Mouse (Mus musculus): ENCODE results near the gene Lmbrd2.

The Lmbrd2 gene

DNA sequence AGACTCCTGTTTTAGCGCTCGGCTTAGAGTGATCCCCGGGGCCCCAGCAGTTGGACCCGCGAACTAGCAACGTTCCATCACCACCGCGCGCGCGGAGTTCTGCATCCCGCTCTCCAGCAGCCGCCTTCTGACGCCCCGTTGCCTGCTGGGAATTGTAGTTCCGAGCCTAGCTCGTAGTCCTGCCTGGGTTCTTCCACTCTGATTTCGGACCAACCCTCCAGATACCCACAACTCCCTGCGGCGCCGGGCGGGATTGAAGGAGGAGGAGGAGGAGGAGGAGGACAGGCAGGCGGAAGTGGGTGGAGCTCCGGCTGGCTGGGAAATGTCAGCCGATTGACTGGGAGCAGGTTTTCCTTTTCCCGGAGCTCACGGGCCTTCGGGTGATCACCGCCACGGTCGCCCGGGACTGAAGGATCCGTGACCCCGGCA is at the start of gene Lmbrd2:
TSS of gene Lmbrd2 (plus strand) at position 299 of the 429 bp plus-strand sequence.
- peak; percentile 97 to 98 for DNase-seq

DNA sequence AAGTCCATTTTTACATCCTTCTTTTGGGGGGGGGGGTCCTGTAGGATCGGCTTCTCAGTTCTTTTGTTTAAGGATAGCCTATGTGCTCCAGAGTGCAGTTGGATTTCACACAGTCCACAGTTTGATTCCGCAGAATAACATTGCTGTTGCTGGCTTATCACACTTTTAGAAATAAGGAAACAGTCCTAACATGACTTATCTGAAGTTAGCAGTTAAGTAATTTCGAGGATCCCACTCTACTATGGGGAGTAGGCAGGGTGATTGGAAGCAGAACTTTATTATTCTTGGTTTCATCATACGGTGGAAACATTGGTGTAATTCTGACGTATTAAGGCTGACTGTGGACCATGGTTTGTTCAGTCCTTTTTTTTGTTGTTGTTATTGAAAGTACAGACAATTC is 49.7 kb upstream of the Lmbrd2 start:
- no peak for DNase-seq

DNA sequence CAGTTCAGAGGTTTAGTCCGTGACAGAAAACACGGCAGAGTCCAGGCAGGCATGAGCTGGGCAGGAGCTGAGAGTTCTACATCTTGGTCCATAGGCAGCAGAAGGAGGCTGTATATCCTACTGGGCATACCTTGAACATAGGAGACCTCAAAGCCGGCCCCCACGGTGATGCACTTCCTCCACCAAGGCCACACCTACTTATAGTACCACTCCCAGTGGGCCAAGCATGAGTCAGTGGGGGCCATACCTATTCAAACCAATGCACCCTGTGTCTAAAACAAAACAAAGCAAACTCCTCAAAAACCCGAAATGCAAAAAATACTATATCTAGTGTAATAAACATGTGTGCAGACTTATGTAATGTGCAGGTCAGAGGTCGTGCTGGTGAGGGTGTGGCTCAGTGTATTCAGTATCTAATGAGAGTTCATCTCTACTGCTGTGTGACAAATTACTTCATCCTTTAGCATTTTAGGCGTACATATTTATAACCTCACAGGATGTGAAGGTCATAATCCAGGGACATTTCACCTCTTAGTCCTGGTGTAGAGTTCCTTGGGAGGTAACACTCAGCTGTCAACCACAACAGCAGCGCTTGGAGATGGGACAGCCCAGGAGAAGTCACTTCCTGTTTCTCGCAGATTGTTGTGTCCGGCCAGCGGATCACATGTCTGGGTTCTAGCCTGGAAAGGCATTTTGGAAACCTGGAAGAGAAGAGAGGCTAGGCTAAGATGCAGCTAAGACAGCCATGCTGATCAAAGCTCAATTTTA is 46.6 kb upstream of the Lmbrd2 start:
- DNase-seq, result no peak

DNA sequence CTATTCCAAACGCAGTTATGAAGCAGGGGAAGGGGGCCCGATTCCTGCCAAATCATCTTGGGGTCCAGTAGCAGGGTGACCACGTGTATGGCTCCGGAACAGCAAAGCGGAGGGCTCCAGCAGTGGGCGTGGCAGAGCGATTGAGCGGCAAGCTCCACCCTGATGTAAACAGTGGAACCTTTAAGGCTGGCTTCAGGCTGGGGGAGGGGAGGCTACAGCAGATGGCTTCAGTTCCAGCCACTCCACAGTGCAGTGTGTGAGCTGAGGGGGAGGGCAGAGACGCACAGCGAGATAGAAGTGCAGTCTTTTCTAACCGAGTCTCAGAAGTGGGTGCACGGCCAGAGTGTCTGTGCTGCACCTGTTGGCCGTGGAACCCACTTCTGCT is 46.0 kb upstream of the Lmbrd2 start:
- DNase-seq, result no peak

DNA sequence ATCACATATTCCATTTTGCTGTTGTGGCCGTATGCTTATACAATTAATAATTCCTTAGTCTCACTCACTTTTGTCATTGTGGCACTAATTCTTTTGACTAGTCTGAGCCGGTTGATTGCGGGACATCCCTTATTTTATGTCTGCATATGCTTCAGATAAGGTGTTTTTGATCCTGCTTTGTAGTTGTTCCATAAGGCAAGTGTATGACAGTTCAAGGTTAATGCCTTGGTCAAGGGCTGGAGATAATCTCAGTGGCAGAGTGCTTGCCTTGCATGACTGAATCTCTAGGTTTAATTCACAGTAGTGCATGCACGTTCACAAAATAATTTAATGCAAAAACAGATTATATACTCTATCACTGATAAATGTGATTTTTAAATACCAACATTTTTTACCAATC is 43.5 kb upstream of the Lmbrd2 start:
- DNase-seq, result no peak

DNA sequence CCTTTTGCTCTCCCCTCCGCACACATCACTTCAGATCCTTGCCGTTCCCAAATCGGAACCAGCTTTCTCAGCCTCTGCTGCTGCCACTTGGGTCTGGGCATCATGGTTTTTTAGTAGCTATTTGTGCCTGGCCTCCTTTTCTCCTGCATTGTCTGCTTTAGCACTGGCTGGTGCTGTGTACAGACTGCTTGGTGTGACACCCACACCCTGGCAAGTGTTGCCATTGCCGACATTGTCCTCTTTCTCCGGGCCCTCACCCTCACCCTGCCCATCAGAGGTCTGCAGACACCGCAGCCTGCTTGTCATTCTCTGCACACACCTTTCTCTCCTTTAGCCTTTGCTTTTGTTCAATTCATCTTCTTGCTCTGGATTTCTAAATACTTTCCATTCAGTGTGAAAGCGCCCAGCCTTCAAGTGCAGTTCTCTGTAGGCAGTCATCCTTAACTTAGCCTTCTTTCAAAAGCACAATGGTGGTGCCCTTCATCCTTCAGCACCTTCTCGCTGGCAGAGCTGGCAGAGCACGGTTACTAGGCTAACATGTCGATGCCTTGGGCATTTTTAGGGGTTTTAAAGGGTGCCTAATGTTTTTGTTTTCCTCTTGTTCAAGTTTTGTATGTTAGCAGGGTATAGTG is 39.8 kb upstream of the Lmbrd2 start:
- DNase-seq, result no peak

DNA sequence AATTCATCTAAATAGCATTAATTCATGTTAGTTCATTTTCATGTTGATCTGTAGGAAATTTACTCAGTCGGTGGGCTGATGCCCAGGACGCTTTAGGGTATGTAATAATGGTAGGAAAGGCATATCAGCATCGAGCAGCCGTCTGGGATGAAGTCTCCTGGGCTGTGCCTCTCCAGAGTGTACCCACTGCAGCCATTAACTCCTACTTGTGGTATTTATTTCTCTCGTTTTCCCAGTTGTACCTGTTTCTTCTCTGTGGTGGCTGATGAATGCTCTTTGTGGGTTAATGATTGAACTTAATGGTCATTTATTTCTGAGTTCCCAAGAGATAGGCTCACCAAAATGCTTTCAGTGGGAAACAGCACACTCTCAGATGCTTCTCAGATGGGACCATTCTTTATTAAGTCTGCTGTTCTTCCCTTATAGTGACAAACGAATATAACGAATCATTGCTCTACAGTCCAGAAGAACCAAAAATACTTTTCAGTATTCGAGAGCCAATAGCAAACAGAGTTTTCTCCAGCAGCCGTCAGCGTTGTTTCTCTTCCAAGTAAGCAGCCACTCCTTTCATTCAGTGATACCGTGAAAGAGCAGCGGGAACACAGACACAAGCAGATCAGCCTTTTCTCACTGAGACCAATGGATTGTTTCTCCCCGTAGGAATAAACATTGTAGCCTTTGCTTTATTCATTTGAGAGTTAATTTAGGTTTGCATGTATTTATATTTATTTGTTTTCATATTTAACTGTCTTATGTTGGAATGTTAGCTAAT is 33.9 kb upstream of the Lmbrd2 start:
- peak in 1 of 2 experiments; percentile 15 for DNase-seq

DNA sequence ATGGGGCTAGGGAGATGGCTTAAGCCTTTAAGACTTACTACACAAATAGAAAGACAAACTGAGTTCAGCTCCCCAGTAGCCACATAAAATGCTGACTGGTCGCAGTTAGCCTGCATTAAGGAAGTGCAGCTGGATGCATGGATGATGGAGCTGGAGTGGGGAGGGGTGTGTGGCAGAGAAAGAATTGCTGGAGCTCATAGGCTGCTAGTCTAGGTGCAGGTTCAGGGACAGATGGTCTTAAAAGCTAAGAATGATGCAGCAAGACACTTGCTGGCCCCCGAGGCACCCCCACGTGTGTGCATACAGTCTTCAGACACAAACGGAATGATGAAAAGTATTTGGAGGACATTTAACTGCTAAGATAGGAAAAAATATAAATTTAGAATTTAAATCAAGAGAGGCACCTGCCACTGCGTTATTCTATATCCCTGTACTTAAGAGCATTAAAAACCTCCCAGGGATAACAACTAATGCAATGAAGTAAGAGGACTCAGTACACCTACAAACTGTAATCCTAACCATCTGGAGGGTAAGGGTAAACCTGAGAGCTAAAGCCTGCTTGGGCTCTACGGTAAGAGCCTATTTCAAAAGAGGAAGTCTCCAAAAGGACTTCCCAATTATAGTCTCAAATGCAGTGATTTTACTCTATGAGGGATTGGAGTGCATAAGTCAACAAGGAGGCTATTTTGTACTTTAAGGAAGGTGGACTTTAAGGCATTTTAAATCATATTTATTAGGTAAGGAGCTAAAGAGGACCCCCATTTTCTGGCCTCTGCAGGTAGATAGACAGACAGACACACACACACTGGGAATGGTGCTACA is 29.6 kb upstream of the Lmbrd2 start:
- no peak for DNase-seq

DNA sequence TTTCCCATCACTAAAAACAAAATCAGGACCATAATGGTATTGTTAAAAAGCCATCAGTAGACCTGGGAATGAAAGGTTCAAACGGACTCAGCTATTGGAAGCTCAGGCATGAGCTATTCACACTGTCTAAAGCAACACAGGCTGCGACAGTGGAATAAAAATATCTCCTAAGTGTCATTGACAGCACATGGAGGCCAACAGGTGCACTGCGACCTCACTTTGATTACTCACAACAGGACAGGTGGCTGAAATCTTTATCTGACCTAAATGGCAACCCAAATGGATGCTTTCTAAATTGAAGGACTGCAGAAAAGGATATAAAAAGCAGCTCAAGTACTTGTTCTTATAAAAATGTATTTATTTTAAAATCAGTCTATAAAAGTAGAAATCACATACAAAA is 28.7 kb upstream of the Lmbrd2 start:
- DNase-seq, result no peak

DNA sequence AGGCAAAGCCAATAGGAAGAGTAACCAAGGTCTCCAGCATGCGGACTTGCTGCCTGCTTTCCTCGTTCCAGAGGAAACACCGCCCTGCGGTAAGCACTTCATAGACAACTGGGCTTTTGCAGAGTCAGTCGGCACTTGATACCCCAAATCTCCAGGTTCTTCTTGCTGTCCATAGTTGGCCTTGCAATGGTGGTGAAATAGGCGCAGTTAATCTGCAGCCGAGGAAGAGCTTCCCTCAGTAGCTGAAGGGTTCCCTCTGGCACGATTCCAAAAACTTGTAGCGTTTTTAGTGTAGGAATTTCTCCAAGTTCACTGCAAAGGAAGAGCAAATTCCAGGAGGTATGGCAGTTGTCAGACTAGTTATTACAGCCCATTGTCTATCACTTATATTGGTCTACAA is 26.8 kb upstream of the Lmbrd2 start:
- DNase-seq, result no peak

DNA sequence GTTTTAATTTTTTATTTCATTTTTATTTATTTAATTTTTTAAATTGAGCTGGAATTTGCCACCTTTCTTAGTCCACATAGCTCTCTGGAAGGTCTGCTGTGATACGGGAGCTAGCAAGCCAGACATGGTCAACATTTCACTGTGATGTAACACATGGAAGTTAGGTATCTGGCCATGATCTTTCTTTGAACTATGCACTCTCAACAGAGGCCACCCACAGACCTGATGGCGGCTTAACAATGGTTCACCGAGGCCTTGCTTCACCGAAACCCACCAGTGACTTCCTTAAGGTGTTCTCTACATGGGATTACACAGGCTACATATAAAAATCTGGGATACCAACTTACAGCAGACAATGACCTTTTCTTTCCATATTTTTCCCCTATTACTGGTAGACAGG is 26.2 kb upstream of the Lmbrd2 start:
- DNase-seq, result no peak

DNA sequence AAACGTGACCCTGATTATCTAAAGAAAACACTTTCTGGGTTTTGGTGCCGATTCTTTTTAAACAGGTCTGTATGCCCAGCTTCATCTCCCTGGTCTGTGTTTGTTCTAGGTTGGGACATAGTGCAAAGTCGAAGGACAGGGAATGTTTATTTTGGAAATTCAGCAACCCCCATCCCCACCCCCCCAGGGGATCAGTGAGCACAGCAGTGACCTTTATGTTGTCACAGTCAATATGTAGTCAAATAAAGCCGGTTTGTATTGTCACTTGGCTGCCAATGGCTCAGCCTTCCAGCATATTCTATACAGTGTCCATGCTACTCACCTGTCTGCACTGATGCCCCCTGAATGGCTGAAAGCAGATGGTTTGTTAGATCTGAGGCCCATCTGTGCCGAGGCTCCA is 25.8 kb upstream of the Lmbrd2 start:
- peak in 1 of 2 experiments; percentile 23 for DNase-seq

DNA sequence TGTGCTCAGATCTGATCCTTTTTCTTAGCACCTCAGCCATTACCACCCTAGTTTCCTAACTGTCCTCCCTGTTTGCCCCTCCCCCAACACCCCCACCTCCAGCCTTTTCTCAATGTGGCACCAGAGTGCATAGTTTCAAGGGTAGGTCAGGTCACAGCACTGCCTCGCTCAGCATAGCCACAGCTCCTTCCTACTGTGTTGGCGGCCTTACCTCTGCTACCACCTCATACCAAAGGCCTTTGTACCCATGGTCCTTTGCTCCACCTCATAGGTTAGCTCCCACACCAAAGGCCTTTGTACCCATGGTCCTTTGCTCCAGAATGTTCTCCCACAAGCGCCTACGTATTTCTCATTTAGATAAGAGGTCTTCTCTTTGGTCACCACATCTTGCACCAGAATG is 21.5 kb upstream of the Lmbrd2 start:
- DNase-seq, result no peak

DNA sequence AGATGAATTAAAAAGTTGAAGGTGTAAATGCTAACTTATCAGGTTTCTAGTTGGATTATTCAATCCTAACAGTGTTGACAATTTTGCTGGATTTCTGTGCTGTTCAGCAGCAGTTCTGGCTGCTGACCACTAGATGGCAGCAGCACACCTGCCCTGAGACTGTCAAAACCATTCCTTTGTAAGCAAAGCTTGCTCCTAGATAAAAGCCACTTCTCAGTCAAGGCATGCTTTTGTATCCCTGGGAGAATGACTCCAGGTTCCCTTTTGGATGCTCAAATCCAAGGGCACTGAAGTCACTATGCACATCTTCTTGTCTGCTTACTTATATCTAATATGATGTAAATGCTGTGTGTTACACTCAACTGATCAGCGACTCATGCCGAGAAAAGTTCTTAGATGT is 20.3 kb upstream of the Lmbrd2 start:
- peak in 1 of 2 experiments; percentile 38 for DNase-seq

DNA sequence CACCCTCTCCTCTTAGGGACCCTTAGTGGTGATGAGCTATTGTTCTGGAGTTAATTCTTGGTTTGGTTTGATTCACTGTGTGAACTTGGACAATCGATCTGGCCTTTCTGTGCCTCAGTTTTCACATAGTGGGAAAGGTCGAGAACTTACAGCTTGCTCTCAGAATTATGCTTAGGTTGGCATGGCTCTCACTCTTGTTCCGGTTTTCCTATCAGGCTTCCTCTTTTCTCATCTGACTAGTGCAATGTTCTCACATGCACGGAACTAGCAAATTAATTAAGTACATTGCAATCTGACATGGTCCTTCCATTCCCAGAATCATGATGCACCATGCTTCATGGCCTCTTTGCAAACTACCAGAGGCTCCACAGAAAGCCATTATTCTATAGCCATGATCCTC is 17.4 kb upstream of the Lmbrd2 start:
- DNase-seq, result no peak

DNA sequence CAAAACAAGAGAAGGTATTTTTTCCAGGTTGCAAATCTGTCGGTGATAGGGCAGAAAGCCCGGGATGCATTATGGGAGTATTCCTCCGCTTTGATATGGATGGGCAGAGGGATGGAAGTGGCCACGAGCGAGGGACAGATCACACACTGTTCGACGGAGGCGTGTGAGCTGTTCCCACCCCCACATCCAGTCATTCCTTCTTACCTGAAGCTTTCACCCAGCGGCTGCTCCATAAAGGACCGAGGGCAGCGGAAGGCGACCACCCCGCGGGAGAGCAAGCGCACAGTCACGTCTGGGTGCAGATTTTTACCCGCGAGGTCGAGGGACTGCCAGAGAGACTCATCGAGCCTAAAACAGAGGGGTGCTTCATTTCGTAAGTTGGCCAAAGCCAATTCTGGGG is 15.5 kb upstream of the Lmbrd2 start:
- DNase-seq, result no peak

DNA sequence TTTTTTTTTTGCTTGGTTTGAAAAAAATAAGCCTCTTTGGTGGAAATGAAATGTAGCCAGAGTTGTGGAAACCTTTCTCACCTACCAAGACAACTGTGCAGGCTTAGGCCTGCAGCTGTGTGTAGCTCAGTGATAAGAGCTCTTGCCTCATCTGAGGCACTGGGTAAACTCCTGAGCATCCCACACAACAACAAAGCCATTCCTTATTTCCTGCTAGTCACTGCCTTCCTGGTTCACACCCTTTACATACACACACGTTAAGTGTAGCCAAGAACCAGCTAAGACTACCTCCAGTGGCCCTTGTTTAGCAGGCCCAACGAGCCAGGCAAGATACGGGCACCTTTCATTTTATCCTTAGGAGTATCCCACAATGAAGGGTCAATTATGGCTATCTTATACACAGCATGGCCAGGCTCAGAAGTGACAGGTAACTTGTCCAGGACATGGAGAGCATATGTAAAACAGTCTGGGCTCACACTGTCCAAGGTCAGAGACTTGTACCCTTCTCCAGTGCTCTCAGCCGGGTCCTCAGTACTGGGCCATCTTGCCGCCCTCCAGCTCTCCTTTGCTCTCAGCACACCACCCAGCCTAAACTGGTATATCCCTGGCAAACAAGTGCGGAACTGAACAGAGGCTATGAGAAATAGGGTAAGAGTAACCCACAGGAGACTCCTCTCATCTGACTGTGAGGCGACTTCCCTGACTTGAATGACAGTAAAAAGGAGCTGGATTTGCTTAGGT is 13.1 kb upstream of the Lmbrd2 start:
- DNase-seq, result no peak

DNA sequence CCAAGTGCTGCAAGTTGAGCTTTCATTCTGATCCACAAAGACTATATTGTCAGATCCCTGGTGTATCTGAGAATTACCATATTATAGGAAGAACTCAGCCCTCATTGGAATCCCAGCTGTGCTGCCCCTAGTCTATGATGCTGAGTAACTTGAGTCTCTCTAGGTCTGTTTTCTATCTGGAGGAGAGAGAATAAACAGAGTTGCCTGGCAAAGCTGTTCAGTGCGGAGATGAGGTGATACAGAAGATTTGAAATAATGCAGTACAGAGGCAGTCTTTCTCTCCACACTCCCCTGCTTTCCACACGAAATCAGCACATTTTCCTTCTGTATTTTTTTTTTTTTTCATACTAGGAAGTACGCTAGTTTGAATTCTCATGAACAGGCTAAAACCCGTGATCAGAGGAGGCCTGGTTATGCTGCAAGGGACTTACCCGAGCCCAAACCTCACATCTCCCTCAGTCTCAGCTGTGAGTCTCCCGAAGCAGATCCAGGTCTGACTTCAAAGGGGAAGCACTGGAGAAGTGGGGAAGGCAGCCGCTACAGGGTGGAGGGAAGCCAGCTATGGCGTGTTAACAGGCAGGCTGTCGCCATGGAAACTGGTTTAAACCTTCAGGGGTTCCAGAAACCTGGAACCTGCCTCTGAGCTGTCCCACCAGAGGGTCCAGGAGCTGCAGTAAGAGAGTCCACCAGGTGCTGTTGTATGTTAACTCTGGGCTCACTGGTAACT is 9.4 kb upstream of the Lmbrd2 start:
- no peak for DNase-seq

DNA sequence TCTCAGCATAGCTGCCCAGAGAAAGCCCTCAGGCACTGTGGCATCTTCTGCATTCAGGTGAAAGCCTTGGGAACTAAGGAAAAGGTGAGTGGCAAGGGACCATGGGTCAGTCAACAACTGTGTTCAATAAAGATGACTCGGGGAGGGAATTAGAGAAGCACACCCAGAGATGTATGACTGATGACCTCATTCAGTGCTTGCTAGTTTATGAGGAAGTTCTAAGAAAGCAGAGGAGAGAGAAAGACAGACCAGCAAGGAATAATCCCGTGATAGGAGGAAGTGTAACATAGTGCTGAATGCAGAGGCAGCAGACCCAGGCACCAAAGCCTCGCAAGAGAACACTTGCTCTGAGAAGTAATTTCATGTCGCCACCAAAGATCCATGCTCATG is 8.9 kb upstream of the Lmbrd2 start:
- DNase-seq, result no peak

DNA sequence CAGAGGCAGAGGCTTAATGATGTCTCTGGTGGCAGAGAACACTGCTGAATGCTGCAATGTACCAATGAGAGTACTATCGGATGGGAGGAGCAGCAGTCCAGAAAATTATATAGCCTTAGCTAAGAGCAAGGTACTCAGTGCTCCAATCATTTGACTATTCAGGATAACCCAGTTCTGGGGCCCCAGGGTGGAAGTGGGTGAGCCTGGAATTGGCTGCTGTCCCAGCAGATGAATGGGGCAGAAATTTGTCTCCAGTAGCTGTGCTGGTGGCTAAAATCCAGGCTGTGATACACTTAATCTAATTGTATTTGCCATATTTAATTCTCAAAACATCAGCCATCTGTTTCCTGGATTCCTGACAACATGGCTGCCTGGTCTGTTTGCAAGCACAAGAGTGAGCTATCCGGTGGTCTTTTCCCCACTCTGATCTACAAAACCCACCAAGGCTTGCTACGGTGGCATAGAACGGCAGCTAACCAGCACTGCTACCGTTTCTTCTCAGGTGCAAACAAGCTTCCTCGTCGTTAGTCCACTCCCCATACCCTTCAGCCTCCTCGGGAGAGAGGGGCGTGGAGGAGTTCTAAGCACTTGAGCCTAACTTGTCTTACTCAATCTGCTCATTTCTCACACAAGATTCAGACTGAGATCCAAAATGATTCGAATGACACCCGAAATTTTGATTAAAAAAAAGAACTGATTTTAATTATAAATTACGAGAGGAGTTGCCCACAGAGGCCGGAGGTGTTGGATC is 7.5 kb upstream of the Lmbrd2 start:
- no peak for DNase-seq

All from kidney, adult 8-10 months (tissue).